ENCODE assay signal across 18 mouse cellular contexts in the genomic region with DNA sequence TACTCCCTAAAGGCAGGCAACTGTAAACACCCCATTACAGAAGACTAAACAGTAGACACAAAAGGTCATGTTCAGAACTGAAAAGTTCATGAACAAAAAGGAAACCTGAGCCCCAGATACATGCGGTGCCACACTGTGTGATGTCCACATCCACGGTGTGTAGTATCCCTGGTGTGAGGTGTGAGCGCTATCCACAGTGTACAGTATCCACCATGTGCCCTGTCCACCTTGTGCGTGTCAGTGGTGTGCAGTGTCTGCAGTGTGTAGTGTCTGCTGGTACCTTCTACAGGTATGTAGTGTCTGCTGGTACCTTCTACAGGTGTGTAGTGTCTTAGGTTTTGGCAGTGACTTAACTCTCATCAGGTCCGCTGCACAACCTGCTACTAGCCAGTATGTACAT.
DNase-seq lines count a peak whose midpoint lies in the region; ATAC-seq and TF ChIP-seq lines count a peak whose summit lies in the region.
"Had no signal": no experiment of that assay in that cellular context is flagged by ENCODE, and none has a peak within 500 bp of the region (broad histone marks: within the 10 kb centered on the region; RNA-seq: fewer than 3 reads in every experiment).

No protein-coding gene starts in this region.

- no peak overlapping the region for H3K4me2 ChIP-seq in heart, embryonic 11.5 days
- H3K4me2 ChIP-seq in kidney, postnatal 0 days (ENCODE audit: low read length) = no peak overlapping the region
- no peak overlapping the region for H3K4me2 ChIP-seq in midbrain, embryonic 14.5 days (ENCODE audit: low read length)
- no peak overlapping the region for H3K4me2 ChIP-seq in midbrain, embryonic 16.5 days (ENCODE audit: low read length)
- H3K4me2 ChIP-seq: embryonic facial prominence, embryonic 15.5 days; hindbrain, embryonic 15.5 days; limb, embryonic 12.5 days; neural tube, embryonic 12.5 days had no signal

- no peaks in the 10 kb centered on the region for H3K36me3 ChIP-seq in heart, embryonic 11.5 days (ENCODE audit: control insufficient read depth, insufficient read depth, low read length)
- no peaks in the 10 kb centered on the region for H3K36me3 ChIP-seq in kidney, postnatal 0 days (ENCODE audit: insufficient read depth, low read length)
- H3K36me3 ChIP-seq in midbrain, embryonic 14.5 days (ENCODE audit: control insufficient read depth, insufficient read depth, low read length) = no peaks in the 10 kb centered on the region
- H3K36me3 ChIP-seq in midbrain, embryonic 16.5 days (ENCODE audit: control insufficient read depth, insufficient read depth, low read length) = no peaks in the 10 kb centered on the region
- H3K36me3 ChIP-seq: hindbrain, embryonic 15.5 days; limb, embryonic 12.5 days; neural tube, embryonic 12.5 days had no signal

- peak; percentile 87 for DNase-seq in heart, adult 11 months
- no peak for DNase-seq in kidney, postnatal 0 days (ENCODE audit: low spot score)
- DNase-seq in kidney, adult 11 months = no peak
- DNase-seq in midbrain, embryonic 14.5 days = no peak
- DNase-seq in left cerebral cortex, postnatal 36 days (ENCODE audit: low spot score in 2 of 2) = no peak
- DNase-seq: adrenal gland, postnatal 14 days; cerebellum, adult 2 months; lung, postnatal 14 days; right cerebral cortex, postnatal 14 days had no signal

- no peak overlapping the region for H3K27ac ChIP-seq in heart, embryonic 11.5 days (ENCODE audit: low read depth, low read length)
- H3K27ac ChIP-seq in kidney, postnatal 0 days = no peak overlapping the region
- H3K27ac ChIP-seq in midbrain, embryonic 14.5 days (replicated peaks; ENCODE audit: low read depth, low read length) = peak overlapping the region; percentile 45; the same call in 1 of the 2 replicates
- H3K27ac ChIP-seq in midbrain, embryonic 16.5 days (ENCODE audit: low read length) = no peak overlapping the region
- H3K27ac ChIP-seq: hindbrain, embryonic 15.5 days; left cerebral cortex, adult 2 months; limb, embryonic 12.5 days; liver, embryonic 14.5 days; neural tube, embryonic 12.5 days had no signal

- H3K9ac ChIP-seq in heart, embryonic 11.5 days (ENCODE audit: low read depth, low read length) = no peak overlapping the region
- no peak overlapping the region for H3K9ac ChIP-seq in kidney, postnatal 0 days (ENCODE audit: low read depth, low read length)
- no peak overlapping the region for H3K9ac ChIP-seq in midbrain, embryonic 14.5 days (replicated peaks; ENCODE audit: low read length)
- H3K9ac ChIP-seq in midbrain, embryonic 16.5 days (ENCODE audit: low read depth, low read length) = no peak overlapping the region
- H3K9ac ChIP-seq: embryonic facial prominence, embryonic 15.5 days; hindbrain, embryonic 15.5 days; limb, embryonic 12.5 days; liver, embryonic 14.5 days; neural tube, embryonic 12.5 days had no signal

- WGBS in heart, embryonic 11.5 days (ENCODE audit: insufficient replicate concordance) = 84% methylated on average over 5 of the region's 5 CpGs
- 77% methylated on average over 5 of the region's 5 CpGs for WGBS in kidney, postnatal 0 days
- 77% methylated on average over 5 of the region's 5 CpGs for WGBS in midbrain, embryonic 14.5 days
- WGBS in midbrain, embryonic 16.5 days = 76% methylated on average over 5 of the region's 5 CpGs

- intact Hi-C loops in left cerebral cortex, postnatal 36 days (cut with DNase I) = no loop called here

- no peak for TF ChIP-seq CTCF in kidney, postnatal 0 days (IDR thresholded peaks at IDR 0.05; ENCODE audit: low read depth)

- no peaks in the 10 kb centered on the region for H3K27me3 ChIP-seq in heart, embryonic 11.5 days (ENCODE audit: control insufficient read depth, insufficient read depth, low read length)
- H3K27me3 ChIP-seq in kidney, postnatal 0 days (ENCODE audit: insufficient read depth, low read length) = no peaks in the 10 kb centered on the region
- no peaks in the 10 kb centered on the region for H3K27me3 ChIP-seq in midbrain, embryonic 14.5 days (ENCODE audit: control insufficient read depth, insufficient read depth, low read length)
- no peaks in the 10 kb centered on the region for H3K27me3 ChIP-seq in midbrain, embryonic 16.5 days (ENCODE audit: control insufficient read depth, insufficient read depth, low read depth, low read length)
- H3K27me3 ChIP-seq: embryonic facial prominence, embryonic 15.5 days; hindbrain, embryonic 15.5 days; limb, embryonic 12.5 days; neural tube, embryonic 12.5 days had no signal

- H3K4me3 ChIP-seq in heart, embryonic 11.5 days (ENCODE audit: low read depth, low read length) = no peak overlapping the region
- H3K4me3 ChIP-seq in kidney, postnatal 0 days (replicated peaks; ENCODE audit: low read depth, low read length) = no peak overlapping the region
- H3K4me3 ChIP-seq in midbrain, embryonic 14.5 days (replicated peaks; ENCODE audit: low read depth, low read length) = no peak overlapping the region
- no peak overlapping the region for H3K4me3 ChIP-seq in midbrain, embryonic 16.5 days (ENCODE audit: low read depth, low read length)
- H3K4me3 ChIP-seq: embryonic facial prominence, embryonic 15.5 days; hindbrain, embryonic 15.5 days; left cerebral cortex, adult 2 months; limb, embryonic 12.5 days; neural tube, embryonic 12.5 days had no signal

- H3K9me3 ChIP-seq in heart, embryonic 11.5 days (replicated peaks; ENCODE audit: control insufficient read depth, low read length) = no peaks in the 10 kb centered on the region
- H3K9me3 ChIP-seq in kidney, postnatal 0 days (replicated peaks; ENCODE audit: low read length) = no peaks in the 10 kb centered on the region
- no peaks in the 10 kb centered on the region for H3K9me3 ChIP-seq in midbrain, embryonic 14.5 days (ENCODE audit: control insufficient read depth, low read length)
- H3K9me3 ChIP-seq in midbrain, embryonic 16.5 days (replicated peaks; ENCODE audit: control insufficient read depth, low read length, poor library complexity, severe bottlenecking) = no peaks in the 10 kb centered on the region
- H3K9me3 ChIP-seq: embryonic facial prominence, embryonic 15.5 days; hindbrain, embryonic 15.5 days; limb, embryonic 12.5 days; neural tube, embryonic 12.5 days had no signal

- ATAC-seq in heart, embryonic 11.5 days (replicated peaks; ENCODE audit: insufficient number of reproducible peaks, low FRiP score, low TSS enrichment) = no peak
- 0 out of 2 replicates have a peak, but pooled peaks have one; percentile 17 for ATAC-seq in kidney, postnatal 0 days (replicated peaks; ENCODE audit: low FRiP score, low read depth)
- peak; percentile 57; the same call in 1 of the 2 replicates for ATAC-seq in midbrain, embryonic 14.5 days (ENCODE audit: low FRiP score, low TSS enrichment)
- ATAC-seq in midbrain, embryonic 16.5 days = no peak; the same call in 1 of the 2 replicates
- ATAC-seq: intestine, postnatal 0 days had no signal

- H3K4me1 ChIP-seq in heart, embryonic 11.5 days (ENCODE audit: control insufficient read depth, insufficient read depth, low read length) = peaks cover 30% of the 10 kb centered on the region
- peaks cover 14% of the 10 kb centered on the region for H3K4me1 ChIP-seq in kidney, postnatal 0 days (replicated peaks; ENCODE audit: insufficient read depth, low read length)
- H3K4me1 ChIP-seq in midbrain, embryonic 14.5 days (ENCODE audit: control insufficient read depth, insufficient read depth, low read length) = peaks cover 20% of the 10 kb centered on the region
- H3K4me1 ChIP-seq in midbrain, embryonic 16.5 days (ENCODE audit: control insufficient read depth, insufficient read depth, low read length) = peaks cover 5% of the 10 kb centered on the region; the same call in 1 of the 2 replicates
- H3K4me1 ChIP-seq: neural tube, embryonic 12.5 days had no signal

Comparison
In these comparisons a context has a peak if more than half of its experiments do, and no peak if none do; other contexts are left out.
1. ATAC-seq: peak in kidney, postnatal 0 days (single experiment) and midbrain, embryonic 14.5 days (single experiment); none in heart, embryonic 11.5 days (single experiment) and midbrain, embryonic 16.5 days (single experiment).